Mouse (Mus musculus) activated CD4-positive, CD25-positive, alpha-beta regulatory T cell, adult 9 weeks (primary cell): ENCODE data around the gene Tom1. TPM values are rescaled to one million over a fixed set of nuclear protein-coding genes. Genes with fewer than 3 reads are reported as not detected.

Experiments
- polyA plus RNA-seq: library from polyadenylated mRNA; unstranded; fragments of 100-300 nt; shearing (Covaris generic); gene quantifications from one replicate; pipeline ENCODE4 v1.2.1, GENCODE M21; 2017

Tom1 gene
- polyA plus RNA-seq: 21.3 TPM

DNA sequence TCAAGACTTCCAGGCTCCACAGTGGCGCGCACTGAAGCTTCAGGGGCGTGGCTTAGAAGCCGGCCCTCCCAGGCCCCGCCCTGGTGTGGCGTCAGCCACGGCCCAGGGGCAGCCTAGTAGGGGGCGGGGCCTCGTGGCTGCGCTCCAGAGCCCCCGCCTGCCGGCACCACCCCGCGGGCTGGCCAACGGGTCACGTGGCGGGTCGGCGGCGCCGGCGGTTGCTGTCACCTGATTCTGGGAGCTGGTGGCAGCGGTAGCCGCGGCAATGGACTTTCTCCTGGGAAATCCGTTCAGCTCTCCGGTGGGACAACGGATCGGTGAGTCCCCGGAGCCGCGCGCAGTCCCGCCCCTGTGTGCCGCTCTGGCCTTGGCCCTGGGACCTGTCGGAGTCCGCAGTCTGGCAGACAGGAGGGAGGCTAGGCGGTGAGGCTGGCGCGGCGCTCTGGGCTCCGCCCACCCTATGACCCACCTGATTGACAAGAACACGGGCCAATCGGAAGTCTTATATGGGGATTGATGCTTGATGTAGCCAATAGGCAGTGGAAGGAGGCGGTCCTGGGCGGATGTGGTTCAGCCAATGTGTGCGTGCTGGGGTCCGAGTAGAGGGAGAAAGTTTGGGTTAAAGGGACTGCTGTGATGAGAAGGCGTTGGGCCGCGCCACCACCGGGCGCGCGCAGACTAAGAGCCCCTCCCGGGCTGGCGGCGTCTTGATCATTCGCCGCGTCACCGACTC, at the start of gene Tom1:
Gene Tom1 (plus strand): TSS at position 195 of the 733 bp plus-strand sequence.

DNA sequence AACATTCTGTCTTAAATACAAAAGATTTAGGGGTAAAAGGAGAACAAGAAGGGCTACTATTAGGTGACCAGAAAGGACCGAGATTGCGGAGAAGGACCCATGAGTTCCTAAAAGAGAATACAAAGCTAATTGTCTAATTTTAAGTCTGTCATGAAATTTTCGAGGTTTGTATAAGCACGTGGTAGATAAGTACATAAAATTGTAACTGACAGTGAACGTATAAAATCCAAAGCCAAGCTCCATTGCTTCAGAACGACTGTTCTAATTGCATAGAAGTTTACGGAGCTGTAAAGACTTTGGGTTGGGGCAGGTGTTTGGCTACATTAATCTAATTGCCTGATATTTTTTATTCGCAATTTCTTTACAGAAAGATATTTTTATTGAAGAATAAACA, 40.4 kb upstream of the Tom1 start, which contains the start of gene Hmgxb4:
Gene Hmgxb4 (plus strand): TSS at position 276 of the 394 bp plus-strand sequence.

DNA sequence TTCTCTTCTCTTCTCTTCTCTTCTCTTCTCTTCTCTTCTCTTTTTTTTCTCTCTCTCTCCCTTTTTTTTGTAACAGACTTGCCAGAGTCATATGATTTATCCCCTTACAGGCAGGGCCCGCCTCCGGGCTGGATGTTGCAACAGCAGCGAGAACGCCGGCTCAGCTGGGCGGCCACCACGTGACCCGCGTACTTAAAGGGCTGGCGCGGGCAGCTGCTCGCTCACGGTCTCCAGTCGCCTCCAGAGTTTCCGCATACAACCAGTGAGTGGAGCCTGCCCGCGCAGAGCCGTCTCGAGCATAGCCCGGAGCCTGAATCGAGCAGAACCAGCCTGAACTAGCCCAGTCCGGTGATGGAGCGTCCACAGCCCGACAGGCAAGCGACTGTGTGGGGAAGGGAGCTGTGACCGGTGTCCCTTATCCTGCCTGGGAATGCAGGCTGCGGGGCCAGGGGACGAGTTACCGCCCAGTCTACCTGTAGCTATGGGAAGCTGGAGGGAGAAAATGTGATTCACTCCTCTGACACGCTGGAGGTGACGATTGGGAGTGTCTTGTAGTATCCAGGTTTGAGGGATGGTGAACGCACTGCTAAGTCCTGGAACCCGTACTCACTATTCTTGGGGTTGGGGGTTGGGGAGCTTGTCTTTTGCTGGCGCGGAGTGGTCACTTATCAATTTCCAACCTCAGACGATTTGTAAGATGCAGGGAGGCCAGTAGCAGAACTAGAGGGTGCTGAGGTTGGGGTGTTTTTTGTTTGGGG, 60.1 kb downstream of the Tom1 start, which contains the start of gene Hmox1:
Gene Hmox1 (plus strand): TSS at position 223 of the 758 bp plus-strand sequence.

DNA sequence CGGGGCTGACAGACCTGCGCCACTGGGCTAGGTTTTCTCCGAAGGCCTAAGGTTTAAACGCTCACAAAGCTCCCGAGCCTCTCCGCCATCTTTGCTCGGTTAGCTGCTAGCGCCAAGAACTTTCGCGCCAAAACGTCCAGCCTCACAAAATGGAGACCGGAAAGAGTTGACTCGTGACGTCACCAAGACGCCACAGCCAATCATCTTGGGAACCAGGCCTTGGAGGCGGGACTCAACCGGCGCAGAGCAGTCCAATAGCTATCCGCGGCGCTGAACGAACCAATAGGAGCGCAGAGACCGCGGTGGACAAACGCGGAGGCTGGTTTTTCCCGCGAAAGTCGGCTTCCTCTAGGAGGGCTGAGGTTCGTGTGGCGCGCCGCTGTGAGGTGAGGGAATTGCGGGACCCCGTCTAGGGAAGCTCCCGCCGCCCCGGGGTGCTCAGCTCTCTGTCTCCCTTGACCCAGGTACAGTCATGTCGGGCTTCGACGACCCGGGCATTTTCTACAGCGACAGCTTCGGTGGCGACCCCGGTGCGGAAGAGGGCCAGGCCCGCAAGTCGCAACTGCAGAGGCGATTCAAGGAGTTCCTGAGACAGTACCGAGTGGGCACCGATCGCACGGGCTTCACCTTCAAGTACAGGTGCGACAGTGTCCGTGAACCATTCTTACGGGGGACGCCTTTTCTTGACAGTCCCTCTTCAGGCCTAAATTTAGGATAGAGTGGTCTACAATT, 75.9 kb downstream of the Tom1 start, which contains the start of gene Mcm5:
Gene Mcm5 (plus strand): TSS at position 334 of the 732 bp plus-strand sequence.

Other genes with a start within 250 kb of the Tom1 start
- gene Isx, start 160.5 kb upstream of the Tom1 start, polyA plus RNA-seq: not detected
- gene Hmgxb4, start 40.3 kb upstream of the Tom1 start, polyA plus RNA-seq: 26.9 TPM
- gene Hmox1, start 59.9 kb downstream of the Tom1 start, polyA plus RNA-seq: 16.9 TPM
- 71.1 TPM for gene Mcm5, start 75.9 kb downstream of the Tom1 start, polyA plus RNA-seq
- not detected for gene Rasd2, start 180.2 kb downstream of the Tom1 start, polyA plus RNA-seq